Mouse (Mus musculus): Measurements from ENCODE around the gene Tspan18. TPM values are rescaled to one million over a fixed set of nuclear protein-coding genes. Genes with fewer than 3 reads are reported as not detected.

The Tspan18 gene
- polyA plus RNA-seq, 1 experiment, result 10.7 TPM

DNA sequence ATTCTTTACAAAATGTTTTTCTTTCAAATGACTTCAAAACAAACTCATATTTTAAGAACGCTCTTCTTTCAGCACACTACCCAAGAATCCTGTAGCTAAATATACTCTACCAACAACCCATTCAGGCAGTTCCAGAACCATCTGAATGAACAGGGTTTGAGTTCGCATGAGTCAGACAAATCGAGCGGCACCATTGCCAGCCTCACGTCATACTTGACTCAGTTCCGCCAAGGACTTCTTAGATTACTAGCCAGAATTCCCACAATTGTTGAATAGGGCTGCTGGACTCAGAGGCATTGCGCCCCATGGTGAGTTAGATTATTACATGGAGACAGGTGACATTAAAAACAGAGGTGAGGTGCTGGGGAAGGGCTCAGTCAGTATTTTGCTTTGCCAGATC, 58.3 kb downstream of the Tspan18 start:
- no peaks in the 10 kb centered on the region for H3K4me1 ChIP-seq (replicated peaks; ENCODE audit: control insufficient read depth, insufficient read depth, low read length)
- TF ChIP-seq CTCF (IDR thresholded peaks at IDR 0.05; ENCODE audit: borderline replicate concordance, control insufficient read depth, extremely low read depth, insufficient read depth, low read length, poor library complexity) (no peak), POLR2A (IDR thresholded peaks at IDR 0.05; ENCODE audit: control insufficient read depth, extremely low read depth, insufficient read depth, low read length, poor library complexity) (no peak)
- no peak overlapping the region for H3K4me3 ChIP-seq (ENCODE audit: control insufficient read depth, insufficient read depth, low read length)
- H3K27ac ChIP-seq (ENCODE audit: control insufficient read depth, insufficient read depth, low read length), result no peak overlapping the region
- DNase-seq, result no peak
- 95% methylated on average over 7 of the region's 7 CpGs for WGBS
- H3K36me3 ChIP-seq (ENCODE audit: control insufficient read depth, insufficient read depth, low read length), result no peaks in the 10 kb centered on the region
- H3K27me3 ChIP-seq (ENCODE audit: control insufficient read depth, insufficient read depth, low read length), result no peaks in the 10 kb centered on the region

GRCm38 (mm10) chr2:93273916-93274315, 60.4 kb downstream of the Tspan18 start:
- Histone ChIP-seq H3K36me3 (ENCODE audit: control insufficient read depth, insufficient read depth, low read length) (no peaks in the 10 kb centered on the region), H3K27ac (ENCODE audit: control insufficient read depth, insufficient read depth, low read length) (no peak overlapping the region), H3K4me1 (replicated peaks; ENCODE audit: control insufficient read depth, insufficient read depth, low read length) (no peaks in the 10 kb centered on the region), H3K27me3 (ENCODE audit: control insufficient read depth, insufficient read depth, low read length) (no peaks in the 10 kb centered on the region), H3K4me3 (ENCODE audit: control insufficient read depth, insufficient read depth, low read length) (no peak overlapping the region)
- WGBS, result 94% methylated on average over 1 of the region's 1 CpGs
- DNase-seq, result no peak
- TF ChIP-seq POLR2A (IDR thresholded peaks at IDR 0.05; ENCODE audit: control insufficient read depth, extremely low read depth, insufficient read depth, low read length, poor library complexity), result no peak
- no peak for TF ChIP-seq CTCF (IDR thresholded peaks at IDR 0.05; ENCODE audit: borderline replicate concordance, control insufficient read depth, extremely low read depth, insufficient read depth, low read length, poor library complexity)

GRCm38 (mm10) chr2:93270083-93270482, 64.2 kb downstream of the Tspan18 start:
- H3K27ac ChIP-seq (ENCODE audit: control insufficient read depth, insufficient read depth, low read length), result no peak overlapping the region
- no peaks in the 10 kb centered on the region for H3K27me3 ChIP-seq (ENCODE audit: control insufficient read depth, insufficient read depth, low read length)
- 60% methylated on average over 5 of the region's 5 CpGs for WGBS
- no peaks in the 10 kb centered on the region for H3K4me1 ChIP-seq (replicated peaks; ENCODE audit: control insufficient read depth, insufficient read depth, low read length)
- DNase-seq, result no peak
- TF ChIP-seq CTCF (IDR thresholded peaks at IDR 0.05; ENCODE audit: borderline replicate concordance, control insufficient read depth, extremely low read depth, insufficient read depth, low read length, poor library complexity) (no peak), POLR2A (IDR thresholded peaks at IDR 0.05; ENCODE audit: control insufficient read depth, extremely low read depth, insufficient read depth, low read length, poor library complexity) (no peak)
- H3K4me3 ChIP-seq (ENCODE audit: control insufficient read depth, insufficient read depth, low read length), result no peak overlapping the region
- H3K36me3 ChIP-seq (ENCODE audit: control insufficient read depth, insufficient read depth, low read length), result no peaks in the 10 kb centered on the region

DNA sequence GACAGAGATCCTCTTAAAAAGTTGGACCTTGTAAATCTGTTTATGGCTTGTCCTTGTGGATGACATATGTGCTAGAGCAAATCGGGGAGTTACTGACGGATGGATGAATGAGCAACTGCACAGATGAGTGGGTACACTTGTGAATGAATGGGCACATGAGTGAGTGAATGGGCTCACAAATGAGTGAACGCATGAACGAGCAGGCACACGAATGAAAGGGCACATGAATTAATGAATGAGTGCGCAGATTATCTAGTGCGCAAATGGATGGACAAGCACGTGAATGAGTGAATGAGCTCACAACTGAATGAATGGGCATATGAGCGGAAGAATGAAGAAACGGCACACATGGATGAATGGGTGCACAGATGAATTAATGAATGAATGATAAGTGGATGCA, 64.7 kb downstream of the Tspan18 start:
- no peak for DNase-seq
- TF ChIP-seq POLR2A (IDR thresholded peaks at IDR 0.05; ENCODE audit: control insufficient read depth, extremely low read depth, insufficient read depth, low read length, poor library complexity), result no peak
- TF ChIP-seq CTCF (IDR thresholded peaks at IDR 0.05; ENCODE audit: borderline replicate concordance, control insufficient read depth, extremely low read depth, insufficient read depth, low read length, poor library complexity), result no peak

GRCm38 (mm10) chr2:93268711-93269270, 65.5 kb downstream of the Tspan18 start:
- no peak overlapping the region for H3K4me3 ChIP-seq (ENCODE audit: control insufficient read depth, insufficient read depth, low read length)
- TF ChIP-seq CTCF (IDR thresholded peaks at IDR 0.05; ENCODE audit: borderline replicate concordance, control insufficient read depth, extremely low read depth, insufficient read depth, low read length, poor library complexity) (no peak), POLR2A (IDR thresholded peaks at IDR 0.05; ENCODE audit: control insufficient read depth, extremely low read depth, insufficient read depth, low read length, poor library complexity) (no peak)
- WGBS, result 87% methylated on average over 3 of the region's 3 CpGs
- DNase-seq, result no peak
- H3K27me3 ChIP-seq (ENCODE audit: control insufficient read depth, insufficient read depth, low read length), result no peaks in the 10 kb centered on the region
- no peaks in the 10 kb centered on the region for H3K4me1 ChIP-seq (replicated peaks; ENCODE audit: control insufficient read depth, insufficient read depth, low read length)
- no peaks in the 10 kb centered on the region for H3K36me3 ChIP-seq (ENCODE audit: control insufficient read depth, insufficient read depth, low read length)
- H3K27ac ChIP-seq (ENCODE audit: control insufficient read depth, insufficient read depth, low read length), result no peak overlapping the region

More for the DNA sequence above, 64.7 kb downstream of the Tspan18 start:
- Histone ChIP-seq H3K27me3 (ENCODE audit: control insufficient read depth, insufficient read depth, low read length) (no peaks in the 10 kb centered on the region), H3K27ac (ENCODE audit: control insufficient read depth, insufficient read depth, low read length) (no peak overlapping the region), H3K4me3 (ENCODE audit: control insufficient read depth, insufficient read depth, low read length) (no peak overlapping the region), H3K36me3 (ENCODE audit: control insufficient read depth, insufficient read depth, low read length) (no peaks in the 10 kb centered on the region), H3K4me1 (replicated peaks; ENCODE audit: control insufficient read depth, insufficient read depth, low read length) (no peaks in the 10 kb centered on the region)
- 97% methylated on average over 10 of the region's 10 CpGs for WGBS

DNA sequence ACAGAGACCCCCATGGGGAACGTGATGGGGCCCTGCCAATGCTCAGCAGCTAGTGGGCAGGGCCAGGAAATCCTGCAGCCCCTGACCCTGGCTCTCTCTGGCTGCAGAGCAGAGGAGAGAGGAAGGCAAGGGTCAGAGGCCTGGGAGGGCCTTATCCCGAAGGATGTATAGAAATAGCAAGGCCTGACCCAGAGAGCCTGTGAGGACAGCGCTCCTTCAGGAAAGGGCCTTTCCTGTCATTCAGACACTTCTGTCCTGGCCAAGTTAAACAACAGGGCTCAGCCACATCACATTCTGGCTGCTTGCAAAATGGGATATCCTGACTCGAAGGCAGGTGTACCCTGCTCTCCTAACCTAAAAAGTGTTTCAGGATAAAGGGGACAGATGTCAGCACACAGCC, 66.5 kb downstream of the Tspan18 start:
- DNase-seq, result no peak
- Histone ChIP-seq H3K27ac (ENCODE audit: control insufficient read depth, insufficient read depth, low read length) (no peak overlapping the region), H3K36me3 (ENCODE audit: control insufficient read depth, insufficient read depth, low read length) (no peaks in the 10 kb centered on the region), H3K27me3 (ENCODE audit: control insufficient read depth, insufficient read depth, low read length) (no peaks in the 10 kb centered on the region), H3K4me3 (ENCODE audit: control insufficient read depth, insufficient read depth, low read length) (no peak overlapping the region), H3K4me1 (replicated peaks; ENCODE audit: control insufficient read depth, insufficient read depth, low read length) (no peaks in the 10 kb centered on the region)
- 64% methylated on average over 4 of the region's 4 CpGs for WGBS
- no peak for TF ChIP-seq CTCF (IDR thresholded peaks at IDR 0.05; ENCODE audit: borderline replicate concordance, control insufficient read depth, extremely low read depth, insufficient read depth, low read length, poor library complexity)
- TF ChIP-seq POLR2A (IDR thresholded peaks at IDR 0.05; ENCODE audit: control insufficient read depth, extremely low read depth, insufficient read depth, low read length, poor library complexity), result no peak
